Mouse (Mus musculus) heart, postnatal 14 days (tissue): Measurements from ENCODE around the gene Slbp. TPM values are rescaled to one million over a fixed set of nuclear protein-coding genes. Genes with fewer than 3 reads are reported as not detected.

Experiments
- total RNA-seq, 2 experiments: library from RNA; stranded (reverse); gene quantifications; 2 replicates each; pipeline ENCODE4 v1.2.3; 2021

Slbp gene
- total RNA-seq, 2 experiments from 2014 or later: 17.8 to 22.2 TPM

Other genes starting within 250 kb of the Slbp start
- not detected for gene Nkx1-1, start 218.6 kb downstream of the Slbp start, total RNA-seq
- gene Fam53a, start 22.9 kb downstream of the Slbp start, total RNA-seq: 10 to 100 TPM; 31.7 to 32.3 TPM
- gene Gm9903, start 22.6 kb downstream of the Slbp start, total RNA-seq: 1 to 10 TPM; 1.4 TPM
- gene Tacc3, start 5.6 kb upstream of the Slbp start, total RNA-seq: 10 to 100 TPM in 1 of 2 experiments, 1 to 10 TPM in 1; 6.8 to 12.0 TPM
- 10 to 100 TPM; 17.0 to 17.8 TPM for gene Tmem129, start 5.8 kb upstream of the Slbp start, total RNA-seq
- gene Fgfr3, start 69.1 kb upstream of the Slbp start, total RNA-seq: 10 to 100 TPM; 12.7 to 13.0 TPM
- 100 to 1,000 TPM; 148 to 169 TPM for gene Letm1, start 130.2 kb upstream of the Slbp start, total RNA-seq
- gene Nsd2, start 168.2 kb upstream of the Slbp start, total RNA-seq: 10 to 100 TPM; 27.5 to 43.7 TPM